Mouse (Mus musculus): Measurements from ENCODE around the gene Lgals3bp. TPM values are rescaled to one million over a fixed set of nuclear protein-coding genes. Genes with fewer than 3 reads are reported as not detected.

The Lgals3bp gene
- polyA plus RNA-seq, 1 experiment from 2014 or later: 2.0 TPM

GRCm38 (mm10) chr11:118430291-118430885, 28.5 kb upstream of the Lgals3bp start:
- H3K36me3 ChIP-seq: no peaks in the 10 kb centered on the region
- no peaks in the 10 kb centered on the region for H3K9me3 ChIP-seq
- WGBS: 60% methylated on average over 4 of the region's 4 CpGs
- H3K27ac ChIP-seq: no peak overlapping the region
- no peak for DNase-seq (ENCODE audit: low spot score)
- H3K4me3 ChIP-seq: no peak overlapping the region
- peaks cover 74% of the 10 kb centered on the region for H3K4me1 ChIP-seq (replicated peaks)
- H3K27me3 ChIP-seq (ENCODE audit: insufficient read depth, poor library complexity, severe bottlenecking): peaks cover 39% of the 10 kb centered on the region

GRCm38 (mm10) chr11:118428944-118429709, 27.2 kb upstream of the Lgals3bp start:
- Histone ChIP-seq H3K27me3 (ENCODE audit: insufficient read depth, poor library complexity, severe bottlenecking) (peaks cover 34% of the 10 kb centered on the region), H3K4me3 (peak overlapping the region; percentile 38; the same call in 1 of the 2 replicates), H3K27ac (0 out of 2 replicates have a peak overlapping the region, but pooled peaks have one; percentile 8), H3K4me1 (replicated peaks) (peaks cover 71% of the 10 kb centered on the region), H3K36me3 (no peaks in the 10 kb centered on the region), H3K9me3 (no peaks in the 10 kb centered on the region)
- no peak for DNase-seq (ENCODE audit: low spot score)
- WGBS: 57% methylated on average over 8 of the region's 8 CpGs

- Histone ChIP-seq H3K4me3 (peak overlapping the region; percentile 38), H3K4me1 (replicated peaks) (peaks cover 71% of the 10 kb centered on the region), H3K36me3 (no peaks in the 10 kb centered on the region), H3K9me3 (no peaks in the 10 kb centered on the region), H3K27ac (peak overlapping the region; percentile 67), H3K27me3 (ENCODE audit: insufficient read depth, poor library complexity, severe bottlenecking) (peaks cover 34% of the 10 kb centered on the region)
- WGBS: 10% methylated on average over 11 of the region's 11 CpGs
- DNase-seq (ENCODE audit: low spot score): peak; percentile 15
These were observed 26.6 kb upstream of the Lgals3bp start for GRCm38 (mm10) chr11:118428460-118428868.

- peak within 1 kb of the TSS; percentile 38 for H3K4me3 ChIP-seq
- 1% methylated on average over 8 of the region's 8 CpGs for WGBS
- H3K9me3 ChIP-seq: no peaks in the 10 kb centered on the region
- H3K27ac ChIP-seq: peak within 1 kb of the TSS; percentile 67
- H3K36me3 ChIP-seq: no peaks in the 10 kb centered on the region
- peaks cover 34% of the 10 kb centered on the region for H3K27me3 ChIP-seq (ENCODE audit: insufficient read depth, poor library complexity, severe bottlenecking)
- peaks cover 71% of the 10 kb centered on the region for H3K4me1 ChIP-seq (replicated peaks)
- DNase-seq (ENCODE audit: low spot score): peak; percentile 20
These were observed 26.1 kb upstream of the Lgals3bp start, which contains the start of gene C1qtnf1 for GRCm38 (mm10) chr11:118427986-118428385. C1qtnf1 (plus strand) TSS chr11:118428203.

GRCm38 (mm10) chr11:118427266-118427779, 25.4 kb upstream of the Lgals3bp start:
- 39% methylated on average over 3 of the region's 3 CpGs for WGBS
- Histone ChIP-seq H3K4me1 (replicated peaks) (peaks cover 71% of the 10 kb centered on the region), H3K27ac (peak overlapping the region; percentile 67; the same call in 1 of the 2 replicates), H3K9me3 (no peaks in the 10 kb centered on the region), H3K27me3 (ENCODE audit: insufficient read depth, poor library complexity, severe bottlenecking) (peaks cover 34% of the 10 kb centered on the region), H3K36me3 (no peaks in the 10 kb centered on the region), H3K4me3 (no peak overlapping the region)
- no peak for DNase-seq (ENCODE audit: low spot score)

- Histone ChIP-seq H3K4me1 (replicated peaks) (peaks cover 68% of the 10 kb centered on the region), H3K4me3 (no peak overlapping the region), H3K27ac (0 out of 2 replicates have a peak overlapping the region, but pooled peaks have one; percentile 24), H3K36me3 (no peaks in the 10 kb centered on the region), H3K9me3 (no peaks in the 10 kb centered on the region), H3K27me3 (ENCODE audit: insufficient read depth, poor library complexity, severe bottlenecking) (peaks cover 34% of the 10 kb centered on the region)
- WGBS: 69% methylated on average over 5 of the region's 5 CpGs
- no peak for DNase-seq (ENCODE audit: low spot score)
These were observed 24.9 kb upstream of the Lgals3bp start for GRCm38 (mm10) chr11:118426765-118427164.

- 55% methylated on average over 13 of the region's 13 CpGs for WGBS
- H3K27me3 ChIP-seq (ENCODE audit: insufficient read depth, poor library complexity, severe bottlenecking): peaks cover 31% of the 10 kb centered on the region
These were observed 22.9 kb upstream of the Lgals3bp start for GRCm38 (mm10) chr11:118424621-118425335.

GRCm38 (mm10) chr11:118423266-118423971, 21.5 kb upstream of the Lgals3bp start:
- Histone ChIP-seq H3K27ac (no peak overlapping the region; the same call in 1 of the 2 replicates), H3K36me3 (no peaks in the 10 kb centered on the region), H3K27me3 (ENCODE audit: insufficient read depth, poor library complexity, severe bottlenecking) (peaks cover 20% of the 10 kb centered on the region), H3K4me3 (peak overlapping the region; percentile 26), H3K4me1 (replicated peaks) (peaks cover 54% of the 10 kb centered on the region), H3K9me3 (no peaks in the 10 kb centered on the region)
- WGBS: 8% methylated on average over 18 of the region's 18 CpGs
- DNase-seq (ENCODE audit: low spot score): peak; percentile 84

More at GRCm38 (mm10) chr11:118424621-118425335, 22.9 kb upstream of the Lgals3bp start:
- Histone ChIP-seq H3K9me3 (no peaks in the 10 kb centered on the region), H3K27ac (no peak overlapping the region), H3K36me3 (no peaks in the 10 kb centered on the region), H3K4me3 (no peak overlapping the region), H3K4me1 (replicated peaks) (peaks cover 58% of the 10 kb centered on the region)
- no peak for DNase-seq (ENCODE audit: low spot score)

- Histone ChIP-seq H3K4me3 (no peak overlapping the region), H3K27ac (no peak overlapping the region), H3K36me3 (peaks cover 22% of the 10 kb centered on the region), H3K9me3 (no peaks in the 10 kb centered on the region), H3K27me3 (ENCODE audit: insufficient read depth, poor library complexity, severe bottlenecking) (no peaks in the 10 kb centered on the region), H3K4me1 (replicated peaks) (peaks cover 53% of the 10 kb centered on the region)
- DNase-seq (ENCODE audit: low spot score): no peak
- 81% methylated on average over 7 of the region's 7 CpGs for WGBS
These were observed 18.4 kb upstream of the Lgals3bp start for GRCm38 (mm10) chr11:118420261-118420660.

- H3K27ac ChIP-seq: peak within 1 kb of the TSS; percentile 93
These were observed 17.1 kb upstream of the Lgals3bp start, which contains the start of gene Cant1 for GRCm38 (mm10) chr11:118418834-118419504. Cant1 (minus strand) TSS chr11:118419086.

GRCm38 (mm10) chr11:118418442-118418833, 16.5 kb upstream of the Lgals3bp start:
- Histone ChIP-seq H3K9me3 (no peaks in the 10 kb centered on the region), H3K4me1 (replicated peaks) (peaks cover 39% of the 10 kb centered on the region), H3K27ac (peak overlapping the region; percentile 93), H3K4me3 (peak overlapping the region; percentile 93), H3K36me3 (peaks cover 40% of the 10 kb centered on the region), H3K27me3 (ENCODE audit: insufficient read depth, poor library complexity, severe bottlenecking) (no peaks in the 10 kb centered on the region)
- 5% methylated on average over 12 of the region's 12 CpGs for WGBS
- DNase-seq (ENCODE audit: low spot score): no peak

More at GRCm38 (mm10) chr11:118418834-118419504, 17.1 kb upstream of the Lgals3bp start, which contains the start of gene Cant1:
- Histone ChIP-seq H3K27me3 (ENCODE audit: insufficient read depth, poor library complexity, severe bottlenecking) (no peaks in the 10 kb centered on the region), H3K4me1 (replicated peaks) (peaks cover 42% of the 10 kb centered on the region), H3K9me3 (no peaks in the 10 kb centered on the region), H3K36me3 (peaks cover 35% of the 10 kb centered on the region), H3K4me3 (peak within 1 kb of the TSS; percentile 93)
- WGBS: under 1% methylated on average over 50 of the region's 50 CpGs
- DNase-seq (ENCODE audit: low spot score): peak; percentile 98
